Mouse (Mus musculus) urinary bladder, postnatal 25 days (tissue): ENCODE data around the gene Lexm.

Source experiments
- DNase-seq: peaks from one replicate; pipeline ENCODE4 v3.0.0; 2022; ENCODE audit warnings: low spot score

Lexm gene

GRCm38 (mm10) chr4:106624271-106624670 lies 7.2 kb upstream of the Lexm start:
- DNase-seq = no peak

GRCm38 (mm10) chr4:106622712-106623111 lies 5.7 kb upstream of the Lexm start:
- DNase-seq = no peak

DNA sequence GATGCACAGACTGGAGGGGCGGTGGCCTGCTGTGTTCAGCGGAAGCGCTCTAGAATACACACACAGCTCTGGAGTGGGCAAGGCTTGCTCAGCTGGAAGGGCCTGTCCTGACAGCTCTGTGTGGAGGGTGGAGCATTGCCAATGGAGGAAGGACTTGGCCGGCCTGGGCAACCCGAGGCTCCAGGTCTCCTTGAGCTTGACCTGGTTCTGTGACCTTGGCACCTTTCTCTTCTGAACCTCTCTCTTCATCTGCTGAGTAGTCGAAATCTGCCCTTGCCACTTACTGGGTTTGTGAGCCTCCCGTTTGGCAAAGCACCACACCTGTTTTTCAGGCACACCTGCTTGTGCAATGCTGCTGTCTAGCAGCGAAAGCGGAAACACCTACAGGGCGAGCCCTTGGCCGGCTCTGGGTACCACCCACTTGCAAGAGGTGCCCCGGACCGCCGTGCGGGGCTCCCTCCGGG lies 5.0 kb upstream of the Lexm start, which contains the start of gene Ttc22:
TSS of gene Ttc22 (plus strand) at position 403 of the 464 bp plus-strand sequence.
- DNase-seq = peak; percentile 56

DNA sequence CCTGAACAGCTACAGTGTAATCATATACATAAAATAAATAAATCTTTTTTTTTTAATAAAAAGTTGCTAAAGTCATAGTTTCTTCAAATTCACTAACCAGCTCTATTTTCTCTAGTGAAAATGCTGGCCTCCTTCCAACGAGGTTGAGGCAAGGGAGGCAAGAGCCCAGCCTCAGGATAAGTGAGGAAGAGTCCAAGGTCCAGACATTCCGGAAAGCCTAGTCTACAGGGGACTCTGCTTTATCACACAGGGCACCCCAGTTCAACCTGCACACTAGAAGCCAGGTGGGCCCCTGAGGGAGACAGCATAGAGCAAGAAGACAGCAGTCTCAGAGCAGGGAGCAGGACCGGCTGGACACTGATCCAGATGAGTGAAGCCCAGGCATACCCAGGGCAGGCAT lies 4.4 kb upstream of the Lexm start:
- DNase-seq = no peak

DNA sequence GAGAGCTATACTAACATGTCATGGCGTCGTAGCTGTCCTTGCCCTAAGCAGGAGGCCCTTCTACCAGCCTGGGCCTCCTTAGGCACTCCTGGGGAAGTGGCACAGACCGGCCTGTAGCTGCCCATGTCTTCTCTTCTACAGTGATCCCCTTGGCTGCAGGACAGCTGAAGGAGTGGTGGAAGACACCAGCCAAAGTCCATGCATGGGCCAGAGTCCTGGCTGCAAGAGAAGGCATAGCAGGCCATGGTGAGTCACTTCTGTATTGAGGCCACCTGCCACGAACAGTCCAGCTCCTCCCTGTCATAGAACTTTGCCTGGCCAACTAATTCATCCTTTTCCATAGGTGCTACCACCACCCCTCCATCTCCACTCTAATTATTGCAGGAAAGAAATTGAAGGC lies 1.9 kb upstream of the Lexm start:
- no peak for DNase-seq

DNA sequence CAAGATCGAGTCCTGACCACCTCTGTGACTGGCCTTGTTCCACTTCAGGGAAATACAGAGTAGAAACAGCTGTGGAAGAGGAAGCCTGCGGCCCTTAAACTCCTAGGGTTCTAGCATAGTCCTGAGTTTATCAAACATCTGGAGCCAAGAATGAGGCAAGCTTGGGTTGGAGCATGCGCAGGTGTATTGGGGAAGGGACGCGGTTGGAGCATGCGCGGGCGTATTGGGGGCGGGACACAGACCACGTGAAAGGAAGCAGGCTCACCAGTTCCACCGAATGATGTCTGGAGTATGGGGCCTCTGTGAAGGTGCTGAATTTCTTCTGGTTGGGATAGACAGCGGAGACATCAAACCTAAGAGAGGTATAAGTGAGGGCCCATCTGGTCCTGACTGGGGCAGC lies 1.4 kb downstream of the Lexm start:
- DNase-seq = no peak

- no peak for DNase-seq
These were observed 2.2 kb downstream of the Lexm start for GRCm38 (mm10) chr4:106614881-106615280.

GRCm38 (mm10) chr4:106614180-106614797 lies 2.8 kb downstream of the Lexm start:
- peak; percentile 65 for DNase-seq

DNA sequence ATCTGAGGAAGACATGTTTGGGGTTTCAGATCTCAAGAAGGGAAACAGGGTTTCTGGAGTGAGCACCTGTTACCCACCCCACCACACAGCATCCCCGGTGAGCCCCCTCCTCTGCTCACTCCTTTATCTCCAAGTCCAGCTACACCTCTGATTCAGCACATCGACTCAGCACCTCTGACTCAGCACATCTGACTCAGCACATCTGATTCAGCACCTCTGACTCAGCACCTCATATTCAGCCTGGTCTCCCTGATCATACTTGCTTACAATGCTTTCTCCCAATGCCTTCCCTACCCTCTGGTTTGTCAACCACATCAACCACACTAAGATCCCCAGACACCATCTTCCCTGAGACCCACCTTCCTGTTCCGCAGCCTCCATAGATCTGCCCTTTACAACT lies 3.5 kb downstream of the Lexm start:
- no peak for DNase-seq

GRCm38 (mm10) chr4:106613105-106613504 lies 3.9 kb downstream of the Lexm start:
- no peak for DNase-seq

DNA sequence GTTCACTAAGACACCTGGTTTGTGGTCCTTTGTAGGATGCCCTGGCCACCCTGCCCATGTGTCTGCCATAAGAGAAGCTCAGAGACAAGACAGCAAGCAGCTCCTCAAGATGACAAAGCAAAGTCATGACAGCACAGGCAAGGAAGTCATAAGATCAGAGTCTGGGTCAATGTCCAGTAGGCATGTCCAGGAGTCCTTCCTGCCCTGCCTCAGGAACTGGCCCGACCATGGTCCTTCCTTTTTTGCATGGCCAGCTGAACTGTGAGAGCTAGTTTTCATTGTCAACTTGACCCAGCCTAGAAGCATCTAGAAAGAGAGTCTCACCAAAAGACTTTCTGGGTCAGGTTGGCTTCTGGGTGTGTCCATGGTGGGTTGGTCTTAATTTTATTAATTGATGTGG lies 9.1 kb downstream of the Lexm start:
- no peak for DNase-seq

- no peak for DNase-seq
These were observed 10.1 kb downstream of the Lexm start for GRCm38 (mm10) chr4:106606639-106607554.

DNA sequence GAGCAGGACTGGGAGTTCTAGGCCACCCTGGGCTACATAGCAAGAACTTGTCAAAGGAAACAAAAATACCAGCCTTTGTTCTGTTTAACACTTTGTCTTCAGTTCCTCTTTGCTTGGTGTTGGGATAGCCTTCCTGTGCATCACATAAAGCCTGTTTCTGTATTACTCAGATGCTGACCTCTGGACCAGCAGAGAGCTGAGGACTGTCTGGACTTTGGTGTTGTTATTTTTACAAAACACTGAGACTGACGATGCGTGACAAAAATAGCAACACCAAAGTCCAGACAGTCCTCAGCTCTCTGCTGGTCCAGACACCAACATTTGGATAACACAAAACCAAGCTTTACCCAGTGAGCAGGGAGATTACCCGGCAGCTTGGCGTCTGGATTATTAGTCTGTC lies 16.3 kb downstream of the Lexm start:
- DNase-seq = no peak

GRCm38 (mm10) chr4:106599415-106599814 lies 17.6 kb downstream of the Lexm start:
- no peak for DNase-seq

- DNase-seq = no peak
These were observed 19.3 kb downstream of the Lexm start for GRCm38 (mm10) chr4:106597741-106598140.

DNA sequence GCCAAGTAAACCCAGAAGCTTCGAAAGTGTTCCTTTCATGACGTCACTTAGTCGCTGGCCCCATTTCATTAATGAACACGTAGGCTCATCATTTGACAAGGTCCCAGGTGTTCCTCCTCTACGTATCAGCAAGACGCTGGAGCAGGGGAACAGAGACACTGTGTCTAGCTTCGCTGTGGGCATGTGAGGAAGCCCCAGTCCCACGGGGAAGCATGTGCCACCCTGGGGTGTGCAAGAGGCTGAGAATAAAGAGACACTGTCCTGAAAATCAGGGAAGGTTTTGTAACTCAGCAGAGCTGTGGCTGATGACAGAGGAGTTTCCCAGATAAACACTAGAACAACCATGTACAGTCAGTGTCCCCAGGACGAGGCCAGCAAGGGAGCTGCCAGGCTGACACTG lies 20.0 kb downstream of the Lexm start:
- DNase-seq = no peak

DNA sequence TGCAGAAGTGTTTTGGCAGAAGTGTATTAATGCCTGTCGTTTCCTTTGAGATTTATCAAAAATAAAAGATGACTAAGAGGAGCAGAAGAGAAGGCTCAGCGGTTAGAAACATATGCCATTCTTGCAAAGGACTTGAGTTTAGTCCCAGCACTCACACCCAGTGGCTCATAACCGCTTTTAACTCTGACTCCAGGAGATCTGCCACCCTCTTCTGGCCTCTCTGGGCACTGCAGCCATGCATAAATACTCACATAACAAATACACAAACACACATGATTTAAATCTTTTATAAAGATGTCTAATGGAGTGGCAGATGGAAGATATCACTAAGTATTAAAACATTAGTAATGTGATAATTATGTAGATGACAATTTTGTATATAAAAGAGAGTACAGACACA lies 20.8 kb downstream of the Lexm start:
- no peak for DNase-seq

- no peak for DNase-seq
These were observed 23.4 kb downstream of the Lexm start for GRCm38 (mm10) chr4:106593636-106594035.

GRCm38 (mm10) chr4:106590871-106591270 lies 26.2 kb downstream of the Lexm start:
- DNase-seq = no peak

GRCm38 (mm10) chr4:106590142-106590541 lies 26.9 kb downstream of the Lexm start:
- peak; percentile 32 for DNase-seq

- no peak for DNase-seq
These were observed 30.0 kb downstream of the Lexm start for GRCm38 (mm10) chr4:106587075-106587474.

DNA sequence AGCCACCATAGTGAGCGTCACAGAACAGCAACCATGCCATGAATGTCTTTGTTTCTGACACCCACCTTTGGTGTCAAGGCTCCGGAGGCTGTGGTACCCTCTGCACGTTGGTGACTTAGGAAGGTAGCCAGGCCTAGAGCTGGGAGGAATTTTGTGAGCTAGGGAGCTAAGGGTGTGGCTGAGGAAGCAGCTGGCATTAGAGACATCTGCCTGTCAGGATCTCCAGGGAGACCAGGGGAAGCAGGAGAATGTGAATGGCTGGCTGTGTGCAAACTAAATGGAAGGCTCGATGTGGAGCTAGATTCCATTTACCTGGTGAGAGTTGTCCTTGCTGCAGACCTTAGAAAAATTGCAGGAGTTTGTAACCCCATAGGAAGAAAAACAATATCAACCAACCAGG lies 32.4 kb downstream of the Lexm start:
- DNase-seq = no peak

DNA sequence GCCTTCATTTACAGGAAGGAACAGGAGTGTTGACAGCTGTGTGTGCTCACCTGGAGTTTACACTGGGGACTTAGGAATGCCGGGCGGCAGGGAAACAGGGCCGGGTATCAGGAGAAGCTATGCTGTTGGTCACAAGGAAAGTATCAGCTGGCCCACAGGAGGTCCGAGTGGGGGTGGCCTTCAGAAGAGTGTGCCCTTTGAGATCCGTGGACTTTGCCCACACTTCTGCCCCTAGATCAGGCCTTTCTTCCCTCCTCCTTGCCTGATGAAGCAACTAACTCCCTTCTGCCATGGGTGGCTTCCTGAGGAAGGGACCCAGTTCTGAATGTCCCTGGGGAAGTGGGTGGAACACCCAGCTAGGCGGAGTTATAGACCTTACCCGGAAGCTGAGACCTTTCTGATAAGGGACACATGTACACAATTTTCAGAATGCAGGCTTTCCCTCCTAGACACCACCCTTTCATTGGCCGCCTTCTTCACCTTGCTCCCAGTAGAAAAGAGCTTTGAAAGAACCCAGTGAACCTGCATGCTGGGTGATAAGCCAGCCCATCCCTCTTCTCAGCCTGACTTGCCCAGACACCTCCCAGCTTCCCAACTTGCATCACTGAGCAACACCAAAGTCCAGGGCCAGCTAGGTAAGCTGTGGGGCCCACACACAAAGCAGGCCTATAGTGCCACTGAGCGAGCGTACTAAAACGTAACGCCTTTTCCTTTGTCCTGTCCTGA lies 34.5 kb downstream of the Lexm start:
- DNase-seq = no peak
